Mouse (Mus musculus) kidney, adult 2 months (tissue): Measurements from ENCODE around the gene BC004004.

Source experiments
- CTCF ChIP-seq: fragments of 200-500 bp; conservative IDR thresholded peaks from 2 replicates; pipeline ENCODE4 v1.5.1; 2011; ENCODE audit warnings: low read depth, mild to moderate bottlenecking, control low read depth, low read length, moderate library complexity, mixed read lengths; ENCODE audit not compliant: insufficient read depth, insufficient read length
- POLR2A ChIP-seq: fragments of 200-500 bp; IDR thresholded peaks from one replicate; pipeline ENCODE4 v1.6.1; 2011; ENCODE audit warnings: low read depth, low read length, control low read depth

DNA sequence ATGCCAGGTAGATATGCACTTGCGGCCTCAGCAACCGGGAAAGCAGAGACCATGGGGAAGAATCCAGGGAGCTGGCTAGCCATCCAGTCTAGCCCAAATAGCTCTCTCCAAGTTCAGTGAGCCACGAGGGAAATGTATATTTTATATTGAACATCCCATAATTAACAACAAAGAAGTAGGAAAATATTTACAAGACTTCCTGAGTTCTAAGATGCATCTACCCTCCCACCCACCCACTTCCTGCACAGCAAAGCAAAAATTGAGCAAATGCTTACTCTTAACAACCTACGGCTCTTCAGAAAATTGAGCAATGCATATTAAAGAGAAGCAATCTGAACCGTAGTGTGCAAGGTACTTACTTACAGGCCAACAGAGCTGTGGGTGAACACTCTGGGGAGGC lies 3.8 kb upstream of the BC004004 start:
- TF ChIP-seq CTCF (no peak), POLR2A (no peak)
